Mouse (Mus musculus): Measurements from ENCODE around the gene Nup133. TPM values are rescaled to one million over a fixed set of nuclear protein-coding genes. Genes with fewer than 3 reads are reported as not detected.

The Nup133 gene
- polyA plus RNA-seq, 1 experiment from 2014 or later = 30.4 TPM

Other genes with a start within 250 kb of the Nup133 start
- 46.6 and 46.8 TPM in 2 replicates for gene Rab4a, start 143.3 kb downstream of the Nup133 start, polyA plus RNA-seq (2014; fragmentation: Nextera tagmentation; extraction: Ambion mirVana)
- 4.4 and 4.6 TPM in 2 replicates for gene Ccsap, start 89.1 kb downstream of the Nup133 start, polyA plus RNA-seq (2014; fragmentation: Nextera tagmentation; extraction: Ambion mirVana)
- 2,164 and 3,230 TPM in 2 replicates for gene Acta1, start 54.5 kb downstream of the Nup133 start, polyA plus RNA-seq (2014; fragmentation: Nextera tagmentation; extraction: Ambion mirVana)
- gene Abcb10, start 33.9 kb upstream of the Nup133 start, polyA plus RNA-seq (2014; fragmentation: Nextera tagmentation; extraction: Ambion mirVana) = 15.8 and 16.7 TPM in 2 replicates
- gene Taf5l, start 72.1 kb upstream of the Nup133 start, polyA plus RNA-seq (2014; fragmentation: Nextera tagmentation; extraction: Ambion mirVana) = 36.1 and 42.2 TPM in 2 replicates
- gene Urb2, start 72.2 kb upstream of the Nup133 start, polyA plus RNA-seq (2014; fragmentation: Nextera tagmentation; extraction: Ambion mirVana) = 5.6 and 5.8 TPM in 2 replicates